Mouse (Mus musculus) liver (tissue): Measurements from ENCODE around the gene Amacr.
A peak's percentile ranks its signal among the peaks of the same experiment; 100 is the strongest.
"Not testable (repeated sequence)": the region's sequence is repeated elsewhere in the genome, so short reads cannot be mapped to it uniquely, and the experiment has no call there.

Source experiments
- DNase-seq: peaks from one replicate; pipeline ENCODE4 v3.0.0-alpha.2; 2020; ENCODE audit warnings: mixed read lengths

The Amacr gene

GRCm38 (mm10) chr15:10981377-10982063 lies at the start of gene Amacr:
Gene Amacr (plus strand): TSS chr15:10981756.
- DNase-seq: peak; percentile 90

GRCm38 (mm10) chr15:10933930-10934329 lies 47.6 kb upstream of the Amacr start:
- no peak for DNase-seq

- no peak for DNase-seq
These were observed 41.1 kb upstream of the Amacr start for GRCm38 (mm10) chr15:10940148-10941108.

GRCm38 (mm10) chr15:10941901-10942300 lies 39.7 kb upstream of the Amacr start:
- DNase-seq: no peak

- no peak for DNase-seq
These were observed 33.7 kb upstream of the Amacr start for GRCm38 (mm10) chr15:10947852-10948251.

GRCm38 (mm10) chr15:10951951-10952759 lies 29.4 kb upstream of the Amacr start, which contains the start of gene C1qtnf3:
Gene C1qtnf3 (plus strand): TSS chr15:10952332.
- no peak for DNase-seq

GRCm38 (mm10) chr15:10952760-10953305 lies 28.7 kb upstream of the Amacr start:
- DNase-seq: no peak

- DNase-seq: no peak
These were observed 28.1 kb upstream of the Amacr start for GRCm38 (mm10) chr15:10953465-10953864.

GRCm38 (mm10) chr15:10954381-10955016 lies 27.1 kb upstream of the Amacr start:
- no peak for DNase-seq

GRCm38 (mm10) chr15:10955156-10955555 lies 26.4 kb upstream of the Amacr start:
- DNase-seq: no peak

GRCm38 (mm10) chr15:10956706-10957105 lies 24.9 kb upstream of the Amacr start:
- DNase-seq: no peak

GRCm38 (mm10) chr15:10959277-10960026 lies 22.1 kb upstream of the Amacr start:
- DNase-seq: no peak

- no peak for DNase-seq
These were observed 21.3 kb upstream of the Amacr start for GRCm38 (mm10) chr15:10960267-10960666.

GRCm38 (mm10) chr15:10962601-10963000 lies 19.0 kb upstream of the Amacr start:
- DNase-seq: no peak

GRCm38 (mm10) chr15:10969439-10969838 lies 12.1 kb upstream of the Amacr start:
- DNase-seq: no peak

- DNase-seq: no peak
These were observed 10.8 kb upstream of the Amacr start for GRCm38 (mm10) chr15:10970777-10971176.

GRCm38 (mm10) chr15:10977151-10977550 lies 4.4 kb upstream of the Amacr start:
- DNase-seq: no peak

GRCm38 (mm10) chr15:10980712-10981111 lies 844 bp upstream of the Amacr start:
- no peak for DNase-seq

GRCm38 (mm10) chr15:10982064-10982435 lies 494 bp downstream of the Amacr start:
- DNase-seq: no peak

GRCm38 (mm10) chr15:10985756-10986155 lies 4.2 kb downstream of the Amacr start:
- DNase-seq: no peak

GRCm38 (mm10) chr15:10986477-10986876 lies 4.9 kb downstream of the Amacr start:
- DNase-seq: not testable (repeated sequence)
